Mouse (Mus musculus) neural tube, embryonic 12.5 days (tissue): ENCODE measurements around the gene Myo1e. TPM values are rescaled to one million over a fixed set of nuclear protein-coding genes. Genes with fewer than 3 reads are reported as not detected.

Experiments used
- ATAC-seq: fragments of 200-750 bp; cut with Nextera tagmentation; 2 replicates; pipeline ENCODE4 v1.8.0; 2017; ENCODE audit warnings: low read depth, mild to moderate bottlenecking, moderate TSS enrichment, moderate library complexity; ENCODE audit not compliant: low FRiP score
- H3K27ac ChIP-seq: fragments of 300-500 bp; sonication (generic); 2 replicates; pipeline ENCODE4 v1.5.1; 2016
- H3K27me3 ChIP-seq: fragments of 300-500 bp; sonication (generic); replicated peaks from 2 replicates; pipeline ENCODE4 v1.6.1; 2016; ENCODE audit warnings: mild to moderate bottlenecking
- H3K36me3 ChIP-seq: fragments of 300-500 bp; sonication (generic); 2 replicates; pipeline ENCODE4 v1.6.1; 2016; ENCODE audit warnings: mild to moderate bottlenecking
- H3K4me1 ChIP-seq: fragments of 300-500 bp; sonication (generic); 2 replicates; pipeline ENCODE4 v1.6.1; 2016
- H3K4me2 ChIP-seq: fragments of 300-500 bp; sonication (generic); replicated peaks from 2 replicates; pipeline ENCODE4 v1.6.1; 2016; ENCODE audit warnings: mild to moderate bottlenecking
- H3K4me3 ChIP-seq: fragments of 300-500 bp; sonication (generic); 2 replicates; pipeline ENCODE4 v1.5.1; 2016
- H3K9ac ChIP-seq: fragments of 300-500 bp; sonication (generic); 2 replicates; pipeline ENCODE4 v1.6.1; 2016; ENCODE audit warnings: mild to moderate bottlenecking
- H3K9me3 ChIP-seq: fragments of 300-500 bp; sonication (generic); 2 replicates; pipeline ENCODE4 v1.6.1; 2016; ENCODE audit warnings: mild to moderate bottlenecking
- WGBS: fragments of 180-500 bp; shearing (Covaris S2); methylation state at CpG from one replicate; pipeline ENCODE4 v1.1.7; 2016; 5-methylcytosine and 5-hydroxymethylcytosine counted together
- polyA plus RNA-seq: library from polyadenylated mRNA; unstranded; fragments of >200 nt; fragmentation: Nextera tagmentation; extraction: Ambion mirVana; gene quantifications from 2 replicates; pipeline ENCODE4 v1.2.1, GENCODE M21; 2016

Myo1e gene
- polyA plus RNA-seq, 1 experiment from 2014 or later: 11.3 TPM

- Histone ChIP-seq H3K4me1 (no peaks in the 10 kb centered on the region), H3K9ac (no peak overlapping the region), H3K27ac (no peak overlapping the region), H3K4me3 (no peak overlapping the region), H3K9me3 (0 out of 2 replicates have a peak, but pooled peaks cover 6% of the 10 kb centered on the region), H3K27me3 (no peaks in the 10 kb centered on the region), H3K36me3 (peaks cover 9% of the 10 kb centered on the region), H3K4me2 (no peak overlapping the region)
- ATAC-seq: no peak
- 90% methylated on average over 2 of the region's 2 CpGs for WGBS
Measured at GRCm38 (mm10) chr9:70359402-70360131, 152.4 kb downstream of the Myo1e start.

GRCm38 (mm10) chr9:70364741-70365140, 157.6 kb downstream of the Myo1e start:
- H3K4me2 ChIP-seq: no peak overlapping the region
- WGBS: 94% methylated on average over 8 of the region's 8 CpGs
- no peak overlapping the region for H3K4me3 ChIP-seq
- H3K9me3 ChIP-seq: no peaks in the 10 kb centered on the region
- no peak overlapping the region for H3K27ac ChIP-seq
- H3K9ac ChIP-seq: no peak overlapping the region
- no peaks in the 10 kb centered on the region for H3K4me1 ChIP-seq
- H3K36me3 ChIP-seq: peaks cover 12% of the 10 kb centered on the region; the same call in 1 of the 2 replicates
- ATAC-seq: no peak
- no peaks in the 10 kb centered on the region for H3K27me3 ChIP-seq

GRCm38 (mm10) chr9:70365915-70366314, 158.8 kb downstream of the Myo1e start:
- no peaks in the 10 kb centered on the region for H3K4me1 ChIP-seq
- H3K4me2 ChIP-seq: no peak overlapping the region
- no peak overlapping the region for H3K4me3 ChIP-seq
- no peak overlapping the region for H3K9ac ChIP-seq
- no peak for ATAC-seq
- peaks cover 12% of the 10 kb centered on the region; the same call in 1 of the 2 replicates for H3K36me3 ChIP-seq
- no peaks in the 10 kb centered on the region for H3K9me3 ChIP-seq
- 84% methylated on average over 2 of the region's 2 CpGs for WGBS
- no peaks in the 10 kb centered on the region for H3K27me3 ChIP-seq
- H3K27ac ChIP-seq: no peak overlapping the region

- Histone ChIP-seq H3K36me3 (peaks cover 12% of the 10 kb centered on the region; the same call in 1 of the 2 replicates), H3K27ac (no peak overlapping the region), H3K4me2 (no peak overlapping the region), H3K9ac (no peak overlapping the region), H3K9me3 (no peaks in the 10 kb centered on the region), H3K4me3 (no peak overlapping the region), H3K27me3 (no peaks in the 10 kb centered on the region), H3K4me1 (no peaks in the 10 kb centered on the region)
- no peak for ATAC-seq
- WGBS: 94% methylated on average over 6 of the region's 6 CpGs
Measured at GRCm38 (mm10) chr9:70366898-70367297, 159.7 kb downstream of the Myo1e start.

- H3K4me3 ChIP-seq: no peak overlapping the region
- no peak overlapping the region for H3K4me2 ChIP-seq
- WGBS: 71% methylated on average over 5 of the region's 5 CpGs
- no peak overlapping the region for H3K9ac ChIP-seq
- H3K27me3 ChIP-seq: no peaks in the 10 kb centered on the region
- H3K4me1 ChIP-seq: no peaks in the 10 kb centered on the region
- peaks cover 8% of the 10 kb centered on the region; the same call in 1 of the 2 replicates for H3K36me3 ChIP-seq
- no peak for ATAC-seq
- H3K9me3 ChIP-seq: no peaks in the 10 kb centered on the region
- no peak overlapping the region for H3K27ac ChIP-seq
Measured at GRCm38 (mm10) chr9:70371638-70372037, 164.5 kb downstream of the Myo1e start.

- Histone ChIP-seq H3K27me3 (no peaks in the 10 kb centered on the region), H3K4me2 (no peak overlapping the region), H3K9me3 (no peaks in the 10 kb centered on the region), H3K4me1 (no peaks in the 10 kb centered on the region), H3K36me3 (peaks cover 20% of the 10 kb centered on the region), H3K9ac (no peak overlapping the region), H3K27ac (no peak overlapping the region), H3K4me3 (no peak overlapping the region)
- 85% methylated on average over 7 of the region's 7 CpGs for WGBS
- ATAC-seq: no peak
Measured at GRCm38 (mm10) chr9:70379502-70380467, 172.6 kb downstream of the Myo1e start.

GRCm38 (mm10) chr9:70382091-70382490, 174.9 kb downstream of the Myo1e start:
- Histone ChIP-seq H3K9ac (no peak overlapping the region), H3K4me3 (no peak overlapping the region), H3K4me1 (no peaks in the 10 kb centered on the region), H3K4me2 (no peak overlapping the region), H3K9me3 (no peaks in the 10 kb centered on the region), H3K27me3 (no peaks in the 10 kb centered on the region), H3K36me3 (peaks cover 19% of the 10 kb centered on the region), H3K27ac (no peak overlapping the region)
- WGBS: 87% methylated on average over 12 of the region's 12 CpGs
- no peak for ATAC-seq

GRCm38 (mm10) chr9:70383750-70384149, 176.6 kb downstream of the Myo1e start:
- Histone ChIP-seq H3K4me1 (no peaks in the 10 kb centered on the region), H3K27me3 (no peaks in the 10 kb centered on the region), H3K27ac (no peak overlapping the region), H3K9me3 (no peaks in the 10 kb centered on the region), H3K4me2 (no peak overlapping the region), H3K9ac (no peak overlapping the region), H3K4me3 (no peak overlapping the region), H3K36me3 (peaks cover 7% of the 10 kb centered on the region; the same call in 1 of the 2 replicates)
- ATAC-seq: no peak
- WGBS: 75% methylated on average over 10 of the region's 10 CpGs

GRCm38 (mm10) chr9:70384494-70384893, 177.3 kb downstream of the Myo1e start:
- no peak overlapping the region for H3K4me2 ChIP-seq
- 98% methylated on average over 4 of the region's 4 CpGs for WGBS
- H3K4me1 ChIP-seq: no peaks in the 10 kb centered on the region
- H3K9ac ChIP-seq: no peak overlapping the region
- peaks cover 7% of the 10 kb centered on the region; the same call in 1 of the 2 replicates for H3K36me3 ChIP-seq
- no peaks in the 10 kb centered on the region for H3K9me3 ChIP-seq
- no peak overlapping the region for H3K27ac ChIP-seq
- no peak overlapping the region for H3K4me3 ChIP-seq
- H3K27me3 ChIP-seq: no peaks in the 10 kb centered on the region
- ATAC-seq: no peak

- ATAC-seq: no peak
- Histone ChIP-seq H3K27me3 (no peaks in the 10 kb centered on the region), H3K36me3 (peaks cover 7% of the 10 kb centered on the region; the same call in 1 of the 2 replicates), H3K9me3 (no peaks in the 10 kb centered on the region), H3K27ac (no peak overlapping the region), H3K9ac (no peak overlapping the region), H3K4me1 (no peaks in the 10 kb centered on the region), H3K4me2 (no peak overlapping the region), H3K4me3 (no peak overlapping the region)
- 88% methylated on average over 18 of the region's 18 CpGs for WGBS
Measured at GRCm38 (mm10) chr9:70384958-70385728, 178.0 kb downstream of the Myo1e start.

GRCm38 (mm10) chr9:70387410-70388119, 180.4 kb downstream of the Myo1e start:
- H3K4me3 ChIP-seq: no peak overlapping the region
- no peaks in the 10 kb centered on the region for H3K27me3 ChIP-seq
- peaks cover 4% of the 10 kb centered on the region; the same call in 1 of the 2 replicates for H3K36me3 ChIP-seq
- H3K9ac ChIP-seq: no peak overlapping the region
- no peak for ATAC-seq
- WGBS: 96% methylated on average over 4 of the region's 4 CpGs
- no peaks in the 10 kb centered on the region; the same call in 1 of the 2 replicates for H3K4me1 ChIP-seq
- H3K27ac ChIP-seq: no peak overlapping the region
- no peaks in the 10 kb centered on the region for H3K9me3 ChIP-seq
- no peak overlapping the region for H3K4me2 ChIP-seq
